Mouse (Mus musculus) cerebellum, adult 2 months (tissue): ENCODE results near the gene Il31ra. TPM values are rescaled to one million over a fixed set of nuclear protein-coding genes. Genes with fewer than 3 reads are reported as not detected.

Source experiments
- DNase-seq, 2 experiments: peaks; one replicate each; pipeline ENCODE4 v3.0.0; 2021
- H3K27ac ChIP-seq: fragments of 200-500 bp; 2 replicates; pipeline ENCODE4 v1.5.1; 2012; ENCODE audit warnings: low read length, control low read depth, inconsistent platforms; ENCODE audit not compliant: insufficient read depth
- H3K27me3 ChIP-seq: fragments of 200-500 bp; 2 replicates; pipeline ENCODE4 v1.6.1; 2012; ENCODE audit warnings: inconsistent platforms, mild to moderate bottlenecking, low read length, moderate library complexity; ENCODE audit not compliant: control insufficient read depth, insufficient read depth
- H3K4me1 ChIP-seq: fragments of 200-500 bp; 2 replicates; pipeline ENCODE4 v1.6.1; 2011; ENCODE audit warnings: low read length; ENCODE audit not compliant: control insufficient read depth, insufficient read depth
- H3K4me3 ChIP-seq: fragments of 200-500 bp; replicated peaks from 2 replicates; pipeline ENCODE3; 2011; ENCODE audit warnings: mild to moderate bottlenecking, low read depth, low read length, control low read depth; ENCODE audit not compliant: insufficient read depth
- CTCF ChIP-seq: fragments of 200-500 bp; IDR thresholded peaks from 2 replicates; pipeline ENCODE4 v1.5.1; 2011; ENCODE audit warnings: low read depth, mild to moderate bottlenecking, control low read depth, low read length, moderate library complexity, borderline replicate concordance; ENCODE audit not compliant: insufficient read depth
- POLR2A ChIP-seq: fragments of 200-500 bp; IDR thresholded peaks from 2 replicates; pipeline ENCODE4 v1.6.1; 2011; ENCODE audit warnings: low read length, control low read depth, borderline replicate concordance; ENCODE audit not compliant: insufficient read depth
- WGBS: fragments of 180-500 bp; shearing (Covaris S2); methylation state at CpG from one replicate; pipeline ENCODE4 v1.1.7; 2018; 5-methylcytosine and 5-hydroxymethylcytosine counted together
- polyA plus RNA-seq: library from polyadenylated mRNA; depleted of rRNA; stranded (reverse); fragments of >200 nt; gene quantifications from 2 replicates; pipeline ENCODE4 v1.2.3, GENCODE M21; 2012

Gene Il31ra
- polyA plus RNA-seq, 1 experiment: 0.11 TPM

DNA sequence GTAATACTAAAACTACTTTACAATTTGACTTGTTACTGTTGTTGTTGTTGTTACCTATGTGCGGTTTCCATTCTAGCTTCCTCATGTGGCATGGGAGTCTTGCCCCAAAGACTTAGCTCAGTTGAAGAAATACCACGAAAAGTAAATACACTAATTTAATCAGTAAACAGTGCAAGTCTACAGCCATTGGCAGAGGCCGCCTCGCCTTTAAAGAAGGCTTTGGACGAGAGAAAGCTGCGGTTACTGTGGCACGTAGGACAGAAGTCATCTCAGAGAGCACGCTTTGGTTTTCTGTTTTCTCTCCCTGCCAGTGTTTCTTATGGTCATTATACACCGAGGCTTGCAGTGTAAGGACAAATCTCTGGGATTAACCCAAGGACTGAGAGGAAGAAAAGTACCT is 93.7 kb downstream of the Il31ra start:
- Histone ChIP-seq H3K4me1 (no peaks in the 10 kb centered on the region), H3K4me3 (no peak overlapping the region), H3K27ac (no peak overlapping the region), H3K27me3 (no peaks in the 10 kb centered on the region)
- WGBS: 93% methylated on average over 9 of the region's 9 CpGs
- no peak for DNase-seq
- no peak for TF ChIP-seq POLR2A
- no peak for TF ChIP-seq CTCF

- no peak for DNase-seq
- no peak for TF ChIP-seq POLR2A
- WGBS: 95% methylated on average over 4 of the region's 4 CpGs
- no peak overlapping the region for H3K4me3 ChIP-seq
- H3K4me1 ChIP-seq: no peaks in the 10 kb centered on the region
- no peaks in the 10 kb centered on the region for H3K27me3 ChIP-seq
- H3K27ac ChIP-seq: no peak overlapping the region
Observed at GRCm38 (mm10) chr13:112500027-112500426, 94.1 kb downstream of the Il31ra start.

DNA sequence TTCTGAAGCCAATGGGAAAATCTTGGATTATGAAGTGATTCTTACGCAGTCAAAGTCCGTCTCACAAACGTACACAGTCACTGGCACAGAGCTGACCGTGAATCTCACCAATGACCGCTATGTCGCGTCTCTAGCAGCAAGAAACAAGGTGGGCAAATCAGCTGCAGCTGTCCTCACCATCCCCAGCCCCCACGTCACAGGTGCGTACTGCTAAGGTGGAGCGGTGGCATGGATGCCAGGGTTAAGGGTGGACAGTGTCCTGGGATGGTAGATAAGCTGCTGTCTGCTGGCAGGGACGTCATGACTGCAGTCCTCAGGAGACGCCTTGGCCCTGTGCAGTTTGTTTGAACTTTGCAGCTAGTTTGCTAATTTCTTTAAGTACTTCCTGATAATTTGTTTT is 99.6 kb downstream of the Il31ra start:
- Histone ChIP-seq H3K4me1 (no peaks in the 10 kb centered on the region), H3K4me3 (no peak overlapping the region), H3K27ac (no peak overlapping the region), H3K27me3 (no peaks in the 10 kb centered on the region)
- no peak for DNase-seq
- 93% methylated on average over 12 of the region's 12 CpGs for WGBS
- no peak for TF ChIP-seq CTCF
- no peak for TF ChIP-seq POLR2A

GRCm38 (mm10) chr13:112492285-112492678 is 101.9 kb downstream of the Il31ra start:
- WGBS: 96% methylated on average over 1 of the region's 1 CpGs
- H3K4me1 ChIP-seq: no peaks in the 10 kb centered on the region
- H3K27me3 ChIP-seq: no peaks in the 10 kb centered on the region
- TF ChIP-seq CTCF (no peak), POLR2A (no peak)
- no peak overlapping the region for H3K27ac ChIP-seq
- H3K4me3 ChIP-seq: no peak overlapping the region
- no peak for DNase-seq

DNA sequence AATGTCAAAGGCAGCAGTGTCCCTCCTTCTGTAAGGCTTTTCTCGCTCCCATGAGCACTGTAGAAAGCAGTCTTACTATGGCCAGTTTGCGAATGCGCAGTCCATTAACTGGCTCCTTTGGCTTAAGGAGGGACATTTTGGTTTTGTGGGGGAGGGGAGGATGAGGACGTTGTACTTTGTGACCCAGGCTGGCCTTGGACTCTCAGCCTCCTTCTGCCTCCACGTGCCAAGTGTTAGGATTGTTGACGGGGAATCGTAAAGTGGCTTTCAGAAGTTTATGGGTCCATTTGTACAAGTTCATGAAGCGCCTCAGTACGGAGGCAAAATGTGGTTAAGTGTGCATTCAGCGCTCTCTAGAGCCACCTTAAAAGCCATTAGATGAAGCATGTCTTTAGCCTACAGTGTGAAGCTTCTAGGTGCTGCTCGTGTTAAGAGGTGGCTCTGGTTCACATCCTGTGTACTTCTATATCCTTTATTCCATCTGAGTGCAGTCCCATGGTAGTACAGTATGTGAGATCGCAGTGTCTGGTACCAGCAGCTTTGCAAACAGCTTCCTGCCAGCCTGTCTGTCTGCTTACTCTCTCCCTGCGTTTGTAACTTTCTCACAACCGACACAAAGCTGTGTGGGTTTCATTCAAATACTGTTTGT is 102.4 kb downstream of the Il31ra start:
- no peaks in the 10 kb centered on the region for H3K27me3 ChIP-seq
- no peak overlapping the region for H3K4me3 ChIP-seq
- H3K27ac ChIP-seq: no peak overlapping the region
- TF ChIP-seq CTCF: no peak
- TF ChIP-seq POLR2A: no peak
- 90% methylated on average over 14 of the region's 14 CpGs for WGBS
- no peaks in the 10 kb centered on the region for H3K4me1 ChIP-seq
- no peak for DNase-seq

DNA sequence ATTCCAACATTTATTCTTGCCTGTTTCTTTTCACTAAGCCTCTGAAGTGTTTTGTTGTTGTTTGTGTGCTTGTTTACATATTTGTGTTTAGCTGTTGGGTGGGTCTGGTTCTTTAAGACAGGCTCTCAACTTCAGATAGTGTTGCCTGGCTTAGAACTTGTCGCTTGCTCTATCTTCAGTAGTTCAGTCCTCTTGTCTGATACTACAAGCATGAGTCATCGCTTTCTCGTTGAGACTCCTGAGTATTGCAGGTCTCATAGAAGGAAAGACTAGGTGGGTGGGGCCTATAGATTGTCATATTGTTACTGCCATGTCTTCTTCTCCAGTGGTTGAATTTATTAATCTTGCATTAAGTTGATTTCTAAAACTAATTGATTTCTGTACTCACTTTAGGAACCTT is 104.1 kb downstream of the Il31ra start:
- Histone ChIP-seq H3K4me3 (no peak overlapping the region), H3K4me1 (no peaks in the 10 kb centered on the region), H3K27me3 (no peaks in the 10 kb centered on the region), H3K27ac (no peak overlapping the region)
- 95% methylated on average over 3 of the region's 3 CpGs for WGBS
- no peak for TF ChIP-seq CTCF
- no peak for TF ChIP-seq POLR2A
- DNase-seq: no peak

- Histone ChIP-seq H3K27me3 (no peaks in the 10 kb centered on the region), H3K4me1 (no peaks in the 10 kb centered on the region)
- WGBS: 94% methylated on average over 5 of the region's 5 CpGs
Observed at GRCm38 (mm10) chr13:112486676-112487075, 107.5 kb downstream of the Il31ra start.

DNA sequence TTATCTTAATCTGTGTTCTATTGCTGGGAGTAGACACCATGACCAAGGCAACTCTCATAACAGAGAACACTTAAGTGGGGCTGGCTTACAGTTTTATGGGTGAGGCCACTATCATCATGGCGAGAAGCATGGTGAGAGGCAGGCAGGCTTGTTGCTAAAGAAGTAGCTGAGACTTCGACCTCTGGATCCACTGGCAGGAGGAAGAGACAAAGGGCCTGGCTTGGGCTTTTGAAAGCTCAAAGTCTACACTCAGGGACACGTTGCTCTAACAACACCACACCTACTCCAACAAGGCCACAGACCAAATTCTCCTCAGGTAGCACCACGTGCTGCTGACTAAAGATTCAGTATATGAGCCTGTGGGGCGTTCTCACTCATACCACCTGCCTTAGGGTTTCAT is 107.9 kb downstream of the Il31ra start:
- H3K27me3 ChIP-seq: no peaks in the 10 kb centered on the region
- TF ChIP-seq CTCF (no peak), POLR2A (no peak)
- DNase-seq: no peak
- no peak overlapping the region for H3K27ac ChIP-seq
- 93% methylated on average over 5 of the region's 5 CpGs for WGBS
- H3K4me1 ChIP-seq: no peaks in the 10 kb centered on the region
- no peak overlapping the region for H3K4me3 ChIP-seq

More at GRCm38 (mm10) chr13:112486676-112487075, 107.5 kb downstream of the Il31ra start:
- DNase-seq: no peak
- TF ChIP-seq POLR2A: no peak
- no peak for TF ChIP-seq CTCF
- Histone ChIP-seq H3K27ac (no peak overlapping the region), H3K4me3 (no peak overlapping the region)

GRCm38 (mm10) chr13:112483015-112483414 is 111.1 kb downstream of the Il31ra start:
- no peak for DNase-seq
- TF ChIP-seq POLR2A (no peak), CTCF (no peak)
- Histone ChIP-seq H3K4me1 (no peaks in the 10 kb centered on the region), H3K4me3 (no peak overlapping the region), H3K27me3 (no peaks in the 10 kb centered on the region), H3K27ac (no peak overlapping the region)
- 78% methylated on average over 7 of the region's 7 CpGs for WGBS
